Mouse (Mus musculus) layer of hippocampus, adult 2 months (tissue): Measurements from ENCODE around the gene Cacna2d1. TPM values are rescaled to one million over a fixed set of nuclear protein-coding genes. Genes with fewer than 3 reads are reported as not detected.
A peak's percentile ranks its signal among the peaks of the same experiment; 100 is the strongest.

ENCODE experiments used
- DNase-seq, 2 experiments: peaks; one replicate each; pipeline ENCODE4 v3.0.0; 2022; ENCODE audit warnings: low spot score in 2 of 2
- H3K27ac ChIP-seq: fragments of 200-600 bp; 2 replicates; pipeline ENCODE4 v1.8.1; 2022
- H3K4me3 ChIP-seq: fragments of 200-600 bp; 2 replicates; pipeline ENCODE4 v1.8.1; 2022; ENCODE audit warnings: mild to moderate bottlenecking
- CTCF ChIP-seq: fragments of 200-600 bp; conservative IDR thresholded peaks from 2 replicates; pipeline ENCODE4 v1.8.1; 2022; ENCODE audit warnings: antibody characterized with exemption, mild to moderate bottlenecking, moderate library complexity
- total RNA-seq, 2 experiments: library from RNA; stranded (reverse); gene quantifications; 2 replicates each; pipeline ENCODE4 v1.2.3; 2021

Gene Cacna2d1
- total RNA-seq, 2 experiments from 2014 or later: 164 to 168 TPM

- TF ChIP-seq CTCF: no peak
- no peak overlapping the region for H3K4me3 ChIP-seq
- no peak for DNase-seq
- no peak overlapping the region for H3K27ac ChIP-seq
Observed at GRCm38 (mm10) chr5:15991428-15992139, 57.1 kb downstream of the Cacna2d1 start.

GRCm38 (mm10) chr5:15993252-15993944, 58.9 kb downstream of the Cacna2d1 start:
- DNase-seq: no peak
- no peak overlapping the region for H3K4me3 ChIP-seq
- TF ChIP-seq CTCF: no peak
- no peak overlapping the region for H3K27ac ChIP-seq

GRCm38 (mm10) chr5:15997190-15997589, 62.7 kb downstream of the Cacna2d1 start:
- DNase-seq: no peak
- Histone ChIP-seq H3K4me3 (no peak overlapping the region), H3K27ac (no peak overlapping the region)
- TF ChIP-seq CTCF: no peak

- Histone ChIP-seq H3K27ac (no peak overlapping the region), H3K4me3 (no peak overlapping the region)
- no peak for TF ChIP-seq CTCF
- DNase-seq: no peak
Observed at GRCm38 (mm10) chr5:15997769-15998168, 63.3 kb downstream of the Cacna2d1 start.

GRCm38 (mm10) chr5:16000917-16001316, 66.4 kb downstream of the Cacna2d1 start:
- no peak overlapping the region for H3K4me3 ChIP-seq
- TF ChIP-seq CTCF: no peak
- DNase-seq: peak in 1 of 2 experiments; percentile 49
- H3K27ac ChIP-seq: no peak overlapping the region

GRCm38 (mm10) chr5:16002431-16003063, 68.1 kb downstream of the Cacna2d1 start:
- Histone ChIP-seq H3K27ac (peak overlapping the region; percentile 28; the same call in 1 of the 2 replicates), H3K4me3 (no peak overlapping the region)
- no peak for TF ChIP-seq CTCF
- no peak for DNase-seq

GRCm38 (mm10) chr5:16004305-16004704, 69.8 kb downstream of the Cacna2d1 start:
- no peak for TF ChIP-seq CTCF
- H3K27ac ChIP-seq: peak overlapping the region; percentile 79; the same call in 1 of the 2 replicates
- DNase-seq: peak; percentile 67 to 78
- H3K4me3 ChIP-seq: no peak overlapping the region

GRCm38 (mm10) chr5:16006964-16007363, 72.5 kb downstream of the Cacna2d1 start:
- TF ChIP-seq CTCF: no peak
- Histone ChIP-seq H3K27ac (no peak overlapping the region), H3K4me3 (no peak overlapping the region)
- DNase-seq: no peak

- Histone ChIP-seq H3K4me3 (no peak overlapping the region), H3K27ac (no peak overlapping the region)
- no peak for TF ChIP-seq CTCF
- DNase-seq: no peak
Observed at GRCm38 (mm10) chr5:16013649-16014048, 79.2 kb downstream of the Cacna2d1 start.

GRCm38 (mm10) chr5:16014392-16014791, 79.9 kb downstream of the Cacna2d1 start:
- DNase-seq: no peak
- Histone ChIP-seq H3K27ac (no peak overlapping the region), H3K4me3 (no peak overlapping the region)
- no peak for TF ChIP-seq CTCF

- TF ChIP-seq CTCF: no peak
- H3K27ac ChIP-seq: no peak overlapping the region
- no peak for DNase-seq
Observed at GRCm38 (mm10) chr5:16024626-16025417, 90.3 kb downstream of the Cacna2d1 start.

GRCm38 (mm10) chr5:16028881-16029280, 94.4 kb downstream of the Cacna2d1 start:
- no peak for DNase-seq
- no peak overlapping the region for H3K27ac ChIP-seq
- no peak for TF ChIP-seq CTCF
- H3K4me3 ChIP-seq: no peak overlapping the region

More at GRCm38 (mm10) chr5:16024626-16025417, 90.3 kb downstream of the Cacna2d1 start:
- H3K4me3 ChIP-seq: no peak overlapping the region

- no peak for DNase-seq
- H3K27ac ChIP-seq: no peak overlapping the region
- no peak for TF ChIP-seq CTCF
- no peak overlapping the region for H3K4me3 ChIP-seq
Observed at GRCm38 (mm10) chr5:16029481-16029880, 95.0 kb downstream of the Cacna2d1 start.
